Mouse (Mus musculus) stomach, embryonic 16.5 days (tissue): Measurements from ENCODE around the gene Hmgn3. TPM values are rescaled to one million over a fixed set of nuclear protein-coding genes. Genes with fewer than 3 reads are reported as not detected.
"Not testable (repeated sequence)": the region's sequence is repeated elsewhere in the genome, so short reads cannot be mapped to it uniquely, and the experiment has no call there.

Experiments
- ATAC-seq: fragments of 200-750 bp; cut with Nextera tagmentation; 2 replicates; pipeline ENCODE4 v1.8.0; 2017; ENCODE audit warnings: moderate number of reproducible peaks, moderate TSS enrichment; ENCODE audit not compliant: insufficient read depth, low FRiP score
- H3K27ac ChIP-seq: fragments of 300-500 bp; sonication (generic); 2 replicates; pipeline ENCODE4 v1.5.1; 2014; ENCODE audit warnings: low read length
- H3K27me3 ChIP-seq: fragments of 300-500 bp; sonication (generic); 2 replicates; pipeline ENCODE4 v1.6.1; 2014; ENCODE audit warnings: low read length, control low read depth, mixed read lengths; ENCODE audit not compliant: control insufficient read depth, insufficient read depth
- H3K36me3 ChIP-seq: fragments of 300-500 bp; sonication (generic); 2 replicates; pipeline ENCODE4 v1.6.1; 2014; ENCODE audit warnings: low read length; ENCODE audit not compliant: control insufficient read depth, insufficient read depth
- H3K4me1 ChIP-seq: fragments of 300-500 bp; sonication (generic); 2 replicates; pipeline ENCODE4 v1.6.1; 2014; ENCODE audit warnings: low read length, control low read depth, mixed read lengths; ENCODE audit not compliant: control insufficient read depth, insufficient read depth
- H3K4me2 ChIP-seq: fragments of 300-500 bp; sonication (generic); 2 replicates; pipeline ENCODE4 v1.6.1; 2014; ENCODE audit warnings: low read depth, low read length, mixed read lengths
- H3K4me3 ChIP-seq: fragments of 300-500 bp; sonication (generic); replicated peaks from 2 replicates; pipeline ENCODE4 v1.5.1; 2014; ENCODE audit warnings: mild to moderate bottlenecking, low read length
- H3K9ac ChIP-seq: fragments of 300-500 bp; sonication (generic); 2 replicates; pipeline ENCODE4 v1.6.1; 2014; ENCODE audit warnings: low read length
- H3K9me3 ChIP-seq: fragments of 300-500 bp; sonication (generic); replicated peaks from 2 replicates; pipeline ENCODE4 v1.6.1; 2016; ENCODE audit warnings: low read length, control low read depth; ENCODE audit not compliant: control insufficient read depth
- WGBS: fragments of 180-500 bp; shearing (Covaris S2); extraction: QIAGEN DNeasy Blood & Tissue Kit; methylation state at CpG from one replicate; pipeline ENCODE4 v1.1.7; 2014; 5-methylcytosine and 5-hydroxymethylcytosine counted together
- polyA plus RNA-seq: library from polyadenylated mRNA; unstranded; fragments of >200 nt; fragmentation: Nextera tagmentation; extraction: Ambion mirVana; gene quantifications from 2 replicates; pipeline ENCODE4 v1.2.1, GENCODE M21; 2015

The Hmgn3 gene
- polyA plus RNA-seq, result 118 and 124 TPM in 2 replicates

GRCm38 (mm10) chr9:83146446-83147188 is at the start of gene Hmgn3:
Gene Hmgn3, minus strand, starts transcription at chr9:83146685.
- no peaks in the 10 kb centered on the region for H3K9me3 ChIP-seq
- peak within 1 kb of the TSS; percentile 80 for H3K9ac ChIP-seq
- H3K4me3 ChIP-seq, result peak within 1 kb of the TSS; percentile 74
- no peaks in the 10 kb centered on the region for H3K36me3 ChIP-seq
- WGBS, result 8% methylated on average over 28 of the region's 28 CpGs
- peak within 1 kb of the TSS; percentile 99 for H3K4me2 ChIP-seq
- H3K4me1 ChIP-seq, result peaks cover 4% of the 10 kb centered on the region; the same call in 1 of the 2 replicates
- peak; percentile 95 for ATAC-seq
- no peaks in the 10 kb centered on the region for H3K27me3 ChIP-seq
- H3K27ac ChIP-seq, result peak within 1 kb of the TSS; percentile 74

GRCm38 (mm10) chr9:83195765-83196164 is 49.3 kb upstream of the Hmgn3 start:
- no peak for ATAC-seq
- no peaks in the 10 kb centered on the region for H3K27me3 ChIP-seq
- no peak overlapping the region for H3K27ac ChIP-seq
- no peak overlapping the region for H3K4me2 ChIP-seq
- H3K4me3 ChIP-seq, result no peak overlapping the region
- H3K9ac ChIP-seq, result no peak overlapping the region
- no peaks in the 10 kb centered on the region; the same call in 1 of the 2 replicates for H3K4me1 ChIP-seq
- H3K36me3 ChIP-seq, result no peaks in the 10 kb centered on the region
- no peaks in the 10 kb centered on the region for H3K9me3 ChIP-seq
- 73% methylated on average over 10 of the region's 10 CpGs for WGBS

GRCm38 (mm10) chr9:83195007-83195406 is 48.5 kb upstream of the Hmgn3 start:
- H3K36me3 ChIP-seq, result no peaks in the 10 kb centered on the region
- ATAC-seq, result no peak
- WGBS, result 56% methylated on average over 6 of the region's 6 CpGs
- H3K4me1 ChIP-seq, result no peaks in the 10 kb centered on the region; the same call in 1 of the 2 replicates
- H3K27me3 ChIP-seq, result no peaks in the 10 kb centered on the region
- H3K27ac ChIP-seq, result no peak overlapping the region
- H3K9ac ChIP-seq, result no peak overlapping the region
- H3K9me3 ChIP-seq, result no peaks in the 10 kb centered on the region
- H3K4me2 ChIP-seq, result no peak overlapping the region
- no peak overlapping the region for H3K4me3 ChIP-seq

- no peak overlapping the region for H3K4me3 ChIP-seq
- ATAC-seq, result no peak
- H3K4me1 ChIP-seq, result no peaks in the 10 kb centered on the region
- H3K27me3 ChIP-seq, result no peaks in the 10 kb centered on the region
- H3K27ac ChIP-seq, result no peak overlapping the region
- 82% methylated on average over 2 of the region's 2 CpGs for WGBS
- H3K9me3 ChIP-seq, result no peaks in the 10 kb centered on the region
- no peaks in the 10 kb centered on the region for H3K36me3 ChIP-seq
- H3K9ac ChIP-seq, result no peak overlapping the region
- no peak overlapping the region for H3K4me2 ChIP-seq
These were observed 41.3 kb upstream of the Hmgn3 start for GRCm38 (mm10) chr9:83187752-83188151.

GRCm38 (mm10) chr9:83145591-83146445 is 667 bp downstream of the Hmgn3 start:
- Histone ChIP-seq H3K9me3 (no peaks in the 10 kb centered on the region; the same call in 1 of the 2 replicates), H3K4me2 (peak overlapping the region; percentile 99), H3K4me3 (peak overlapping the region; percentile 74), H3K27me3 (no peaks in the 10 kb centered on the region), H3K36me3 (no peaks in the 10 kb centered on the region), H3K4me1 (peaks cover 4% of the 10 kb centered on the region; the same call in 1 of the 2 replicates), H3K27ac (peak overlapping the region; percentile 74), H3K9ac (peak overlapping the region; percentile 80)
- 3% methylated on average over 53 of the region's 53 CpGs for WGBS
- peak; percentile 77 for ATAC-seq

- Histone ChIP-seq H3K9ac (no peak overlapping the region), H3K9me3 (no peaks in the 10 kb centered on the region), H3K4me1 (0 out of 2 replicates have a peak, but pooled peaks cover 3% of the 10 kb centered on the region), H3K4me2 (no peak overlapping the region), H3K4me3 (no peak overlapping the region), H3K27me3 (no peaks in the 10 kb centered on the region), H3K27ac (no peak overlapping the region), H3K36me3 (no peaks in the 10 kb centered on the region)
- ATAC-seq, result 0 out of 2 replicates have a peak, but pooled peaks have one; percentile 44
- 81% methylated on average over 4 of the region's 4 CpGs for WGBS
These were observed 16.7 kb downstream of the Hmgn3 start for GRCm38 (mm10) chr9:83129831-83130230.

GRCm38 (mm10) chr9:83127840-83128239 is 18.6 kb downstream of the Hmgn3 start:
- H3K9me3 ChIP-seq, result no peaks in the 10 kb centered on the region
- peak; percentile 75; the same call in 1 of the 2 replicates for ATAC-seq
- no peak overlapping the region for H3K9ac ChIP-seq
- H3K4me3 ChIP-seq, result no peak overlapping the region
- H3K27me3 ChIP-seq, result no peaks in the 10 kb centered on the region
- H3K4me1 ChIP-seq, result 0 out of 2 replicates have a peak, but pooled peaks cover 3% of the 10 kb centered on the region
- H3K27ac ChIP-seq, result 0 out of 2 replicates have a peak overlapping the region, but pooled peaks have one; percentile 7
- 33% methylated on average over 7 of the region's 7 CpGs for WGBS
- no peak overlapping the region for H3K4me2 ChIP-seq
- no peaks in the 10 kb centered on the region for H3K36me3 ChIP-seq

GRCm38 (mm10) chr9:83126482-83126881 is 20.0 kb downstream of the Hmgn3 start:
- WGBS, result 85% methylated on average over 6 of the region's 6 CpGs
- H3K4me2 ChIP-seq, H3K9ac ChIP-seq, H3K4me3 ChIP-seq, H3K4me1 ChIP-seq, H3K36me3 ChIP-seq, H3K27me3 ChIP-seq, H3K27ac ChIP-seq, ATAC-seq, H3K9me3 ChIP-seq: not testable (repeated sequence)

GRCm38 (mm10) chr9:83119211-83119610 is 27.3 kb downstream of the Hmgn3 start:
- Histone ChIP-seq H3K4me2 (no peak overlapping the region), H3K36me3 (no peaks in the 10 kb centered on the region), H3K27ac (no peak overlapping the region), H3K9ac (no peak overlapping the region), H3K4me3 (no peak overlapping the region), H3K4me1 (no peaks in the 10 kb centered on the region), H3K9me3 (no peaks in the 10 kb centered on the region), H3K27me3 (no peaks in the 10 kb centered on the region)
- WGBS, result 57% methylated on average over 2 of the region's 2 CpGs
- no peak for ATAC-seq
